Mouse (Mus musculus) heart, postnatal 36 days (tissue): ENCODE results near the gene Cyp26b1. TPM values are rescaled to one million over a fixed set of nuclear protein-coding genes. Genes with fewer than 3 reads are reported as not detected.
A peak's percentile ranks its signal among the peaks of the same experiment; 100 is the strongest.

Source experiments
- DNase-seq, 2 experiments: peaks; one replicate each; pipeline ENCODE4 v3.0.0; 2021 to 2022
- intact Hi-C: fragments of 180-260 bp; cut with DNase I; formaldehyde crosslinking; loops from one replicate; pipeline ENCODE4 v1.15.1; 2025
- total RNA-seq, 2 experiments: library from RNA; stranded (reverse); gene quantifications; 2 replicates each; pipeline ENCODE4 v1.2.3; 2021

Gene Cyp26b1
- total RNA-seq, 2 experiments from 2014 or later, result 6.0 to 16.9 TPM

GRCm38 (mm10) chr6:84588895-84589652 lies 4.6 kb downstream of the Cyp26b1 start:
- intact Hi-C loops, result loop anchor here (2.0 to 10.0 kb wide), 3 partner anchors 52 to 546 kb away; partner anchors contain the start of gene Spr
- peak; percentile 50 to 63 for DNase-seq

- intact Hi-C loops, result loop anchor here (2.0 to 10.0 kb wide), 3 partner anchors 52 to 546 kb away; partner anchors contain the start of gene Spr
- peak; percentile 37 to 38 for DNase-seq
These were observed 5.3 kb downstream of the Cyp26b1 start for GRCm38 (mm10) chr6:84588221-84588894.

- peak; percentile 71 to 74 for DNase-seq
- intact Hi-C loops, result loop anchor here (2.0 to 10.0 kb wide), 3 partner anchors 53 to 547 kb away; partner anchors contain the start of gene Spr
These were observed 6.1 kb downstream of the Cyp26b1 start for GRCm38 (mm10) chr6:84587471-84588101.

GRCm38 (mm10) chr6:84586551-84587200 lies 7.0 kb downstream of the Cyp26b1 start:
- DNase-seq, result no peak
- intact Hi-C loops, result loop anchor here (5.0 to 10.0 kb wide), 2 partner anchors 324 to 548 kb away; partner anchors contain the start of gene Spr

GRCm38 (mm10) chr6:84585686-84586300 lies 7.9 kb downstream of the Cyp26b1 start:
- peak in 1 of 2 experiments; percentile 21 for DNase-seq
- intact Hi-C loops, result loop anchor here (5.0 to 10.0 kb wide), 2 partner anchors 323 to 549 kb away; partner anchors contain the start of gene Spr

GRCm38 (mm10) chr6:84584783-84585685 lies 8.7 kb downstream of the Cyp26b1 start:
- DNase-seq, result peak; percentile 75 to 83
- intact Hi-C loops, result loop anchor here (5.0 to 10.0 kb wide), 2 partner anchors 323 to 550 kb away; partner anchors contain the start of gene Spr

- intact Hi-C loops, result loop anchor here (10.0 kb wide), 1 partner anchor 551 kb away; the partner anchor contains the start of gene Spr
- DNase-seq, result peak; percentile 26 to 46
These were observed 9.6 kb downstream of the Cyp26b1 start for GRCm38 (mm10) chr6:84583841-84584782.

- peak; percentile 80 to 81 for DNase-seq
- intact Hi-C loops, result loop anchor here (10.0 kb wide), 1 partner anchor 551 kb away; the partner anchor contains the start of gene Spr
These were observed 10.3 kb downstream of the Cyp26b1 start for GRCm38 (mm10) chr6:84583371-84583770.

- intact Hi-C loops, result loop anchor here (10.0 kb wide), 1 partner anchor 552 kb away; the partner anchor contains the start of gene Spr
- no peak for DNase-seq
These were observed 10.9 kb downstream of the Cyp26b1 start for GRCm38 (mm10) chr6:84582826-84583225.

GRCm38 (mm10) chr6:84581833-84582445 lies 11.8 kb downstream of the Cyp26b1 start:
- intact Hi-C loops, result loop anchor here (10.0 kb wide), 1 partner anchor 553 kb away; the partner anchor contains the start of gene Spr
- DNase-seq, result no peak

GRCm38 (mm10) chr6:84580979-84581832 lies 12.5 kb downstream of the Cyp26b1 start:
- DNase-seq, result no peak
- intact Hi-C loops, result loop anchor here (10.0 kb wide), 1 partner anchor 554 kb away; the partner anchor contains the start of gene Spr

- intact Hi-C loops, result no loop called here
These were observed 14.2 kb downstream of the Cyp26b1 start for GRCm38 (mm10) chr6:84579508-84579907.

GRCm38 (mm10) chr6:84578928-84579327 lies 14.8 kb downstream of the Cyp26b1 start:
- intact Hi-C loops, result no loop called here
- DNase-seq, result peak; percentile 35 to 41

More at GRCm38 (mm10) chr6:84579508-84579907, 14.2 kb downstream of the Cyp26b1 start:
- DNase-seq, result no peak

GRCm38 (mm10) chr6:84577898-84578297 lies 15.8 kb downstream of the Cyp26b1 start:
- intact Hi-C loops, result no loop called here
- DNase-seq, result no peak

- intact Hi-C loops, result no loop called here
- no peak for DNase-seq
These were observed 19.6 kb downstream of the Cyp26b1 start for GRCm38 (mm10) chr6:84573905-84574660.
